Mouse (Mus musculus): Measurements from ENCODE around the gene Sorcs1. TPM values are rescaled to one million over a fixed set of nuclear protein-coding genes. Genes with fewer than 3 reads are reported as not detected.

Sorcs1 gene
- polyA plus RNA-seq, 1 experiment from 2014 or later: 14.4 TPM

GRCm38 (mm10) chr19:50597300-50597699, 81.1 kb downstream of the Sorcs1 start:
- no peak overlapping the region for H3K4me2 ChIP-seq (ENCODE audit: low read length)

GRCm38 (mm10) chr19:50586182-50586581, 92.3 kb downstream of the Sorcs1 start:
- 95% methylated on average over 5 of the region's 5 CpGs for WGBS
- Histone ChIP-seq H3K27ac (replicated peaks; ENCODE audit: low read depth, low read length) (no peak overlapping the region), H3K4me1 (ENCODE audit: control insufficient read depth, insufficient read depth, low read length) (no peaks in the 10 kb centered on the region), H3K9me3 (ENCODE audit: control insufficient read depth, low read length) (no peaks in the 10 kb centered on the region), H3K36me3 (ENCODE audit: control insufficient read depth, insufficient read depth, low read length) (no peaks in the 10 kb centered on the region), H3K4me3 (replicated peaks; ENCODE audit: low read depth, low read length) (no peak overlapping the region), H3K27me3 (ENCODE audit: control insufficient read depth, insufficient read depth, low read length) (no peaks in the 10 kb centered on the region), H3K9ac (replicated peaks; ENCODE audit: low read length) (no peak overlapping the region), H3K4me2 (ENCODE audit: low read length) (no peak overlapping the region)
- no peak for DNase-seq
- no peak for ATAC-seq (ENCODE audit: low FRiP score, low TSS enrichment)

More at GRCm38 (mm10) chr19:50597300-50597699, 81.1 kb downstream of the Sorcs1 start:
- H3K4me1 ChIP-seq (ENCODE audit: control insufficient read depth, insufficient read depth, low read length): no peaks in the 10 kb centered on the region
- 87% methylated on average over 4 of the region's 4 CpGs for WGBS
- H3K36me3 ChIP-seq (ENCODE audit: control insufficient read depth, insufficient read depth, low read length): no peaks in the 10 kb centered on the region
- DNase-seq (no peak), ATAC-seq (ENCODE audit: low FRiP score, low TSS enrichment) (no peak)
- no peak overlapping the region for H3K4me3 ChIP-seq (replicated peaks; ENCODE audit: low read depth, low read length)
- H3K27ac ChIP-seq (replicated peaks; ENCODE audit: low read depth, low read length): no peak overlapping the region
- H3K27me3 ChIP-seq (ENCODE audit: control insufficient read depth, insufficient read depth, low read length): no peaks in the 10 kb centered on the region
- no peaks in the 10 kb centered on the region for H3K9me3 ChIP-seq (ENCODE audit: control insufficient read depth, low read length)
- no peak overlapping the region for H3K9ac ChIP-seq (replicated peaks; ENCODE audit: low read length)

- H3K36me3 ChIP-seq (ENCODE audit: control insufficient read depth, insufficient read depth, low read length): no peaks in the 10 kb centered on the region
- no peak for ATAC-seq (ENCODE audit: low FRiP score, low TSS enrichment)
- H3K4me2 ChIP-seq (ENCODE audit: low read length): no peak overlapping the region
- no peaks in the 10 kb centered on the region for H3K9me3 ChIP-seq (ENCODE audit: control insufficient read depth, low read length)
- no peak overlapping the region for H3K9ac ChIP-seq (replicated peaks; ENCODE audit: low read length)
- no peaks in the 10 kb centered on the region for H3K27me3 ChIP-seq (ENCODE audit: control insufficient read depth, insufficient read depth, low read length)
- DNase-seq: no peak
- H3K4me1 ChIP-seq (ENCODE audit: control insufficient read depth, insufficient read depth, low read length): no peaks in the 10 kb centered on the region
- H3K4me3 ChIP-seq (replicated peaks; ENCODE audit: low read depth, low read length): no peak overlapping the region
- H3K27ac ChIP-seq (replicated peaks; ENCODE audit: low read depth, low read length): no peak overlapping the region
Measured at GRCm38 (mm10) chr19:50582952-50583351, 95.5 kb downstream of the Sorcs1 start.

GRCm38 (mm10) chr19:50569669-50570195, 108.7 kb downstream of the Sorcs1 start:
- ATAC-seq (ENCODE audit: low FRiP score, low TSS enrichment) (no peak; the same call in 1 of the 2 replicates), DNase-seq (peak; percentile 10)
- Histone ChIP-seq H3K4me2 (ENCODE audit: low read length) (no peak overlapping the region), H3K27me3 (ENCODE audit: control insufficient read depth, insufficient read depth, low read length) (no peaks in the 10 kb centered on the region), H3K4me1 (ENCODE audit: control insufficient read depth, insufficient read depth, low read length) (no peaks in the 10 kb centered on the region), H3K27ac (replicated peaks; ENCODE audit: low read depth, low read length) (no peak overlapping the region), H3K4me3 (replicated peaks; ENCODE audit: low read depth, low read length) (no peak overlapping the region), H3K9ac (replicated peaks; ENCODE audit: low read length) (no peak overlapping the region), H3K9me3 (ENCODE audit: control insufficient read depth, low read length) (no peaks in the 10 kb centered on the region), H3K36me3 (ENCODE audit: control insufficient read depth, insufficient read depth, low read length) (no peaks in the 10 kb centered on the region)
- whole genome bisulfite sequencing: 14% methylated on average over 1 of the region's 1 CpGs

- no peak overlapping the region for H3K27ac ChIP-seq (replicated peaks; ENCODE audit: low read depth, low read length)
- no peaks in the 10 kb centered on the region for H3K9me3 ChIP-seq (ENCODE audit: control insufficient read depth, low read length)
- no peak overlapping the region for H3K4me3 ChIP-seq (replicated peaks; ENCODE audit: low read depth, low read length)
- H3K4me2 ChIP-seq (ENCODE audit: low read length): no peak overlapping the region
- ATAC-seq (ENCODE audit: low FRiP score, low TSS enrichment): no peak
- H3K27me3 ChIP-seq (ENCODE audit: control insufficient read depth, insufficient read depth, low read length): no peaks in the 10 kb centered on the region
- H3K4me1 ChIP-seq (ENCODE audit: control insufficient read depth, insufficient read depth, low read length): no peaks in the 10 kb centered on the region
- no peak overlapping the region for H3K9ac ChIP-seq (replicated peaks; ENCODE audit: low read length)
- DNase-seq: no peak
- no peaks in the 10 kb centered on the region for H3K36me3 ChIP-seq (ENCODE audit: control insufficient read depth, insufficient read depth, low read length)
- WGBS: 92% methylated on average over 2 of the region's 2 CpGs
Measured at GRCm38 (mm10) chr19:50566306-50566705, 112.1 kb downstream of the Sorcs1 start.

- 16% methylated on average over 6 of the region's 6 CpGs for WGBS
- Histone ChIP-seq H3K27ac (replicated peaks; ENCODE audit: low read depth, low read length) (no peak overlapping the region), H3K4me3 (replicated peaks; ENCODE audit: low read depth, low read length) (no peak overlapping the region), H3K9ac (replicated peaks; ENCODE audit: low read length) (no peak overlapping the region), H3K4me2 (ENCODE audit: low read length) (no peak overlapping the region), H3K27me3 (ENCODE audit: control insufficient read depth, insufficient read depth, low read length) (no peaks in the 10 kb centered on the region), H3K9me3 (ENCODE audit: control insufficient read depth, low read length) (no peaks in the 10 kb centered on the region), H3K36me3 (ENCODE audit: control insufficient read depth, insufficient read depth, low read length) (no peaks in the 10 kb centered on the region), H3K4me1 (ENCODE audit: control insufficient read depth, insufficient read depth, low read length) (peaks cover 9% of the 10 kb centered on the region; the same call in 1 of the 2 replicates)
- ATAC-seq (ENCODE audit: low FRiP score, low TSS enrichment) (no peak), DNase-seq (no peak)
Measured at GRCm38 (mm10) chr19:50558771-50559170, 119.7 kb downstream of the Sorcs1 start.

GRCm38 (mm10) chr19:50534031-50534430, 144.4 kb downstream of the Sorcs1 start:
- H3K4me1 ChIP-seq (ENCODE audit: control insufficient read depth, insufficient read depth, low read length): no peaks in the 10 kb centered on the region
- DNase-seq: no peak
- H3K36me3 ChIP-seq (ENCODE audit: control insufficient read depth, insufficient read depth, low read length): no peaks in the 10 kb centered on the region
- 15% methylated on average over 5 of the region's 5 CpGs for WGBS
- H3K27me3 ChIP-seq (ENCODE audit: control insufficient read depth, insufficient read depth, low read length): no peaks in the 10 kb centered on the region
- no peak overlapping the region for H3K27ac ChIP-seq (replicated peaks; ENCODE audit: low read depth, low read length)
- no peak overlapping the region for H3K9ac ChIP-seq (replicated peaks; ENCODE audit: low read length)
- H3K4me3 ChIP-seq (replicated peaks; ENCODE audit: low read depth, low read length): no peak overlapping the region
- ATAC-seq (ENCODE audit: low FRiP score, low TSS enrichment): no peak
- no peaks in the 10 kb centered on the region for H3K9me3 ChIP-seq (ENCODE audit: control insufficient read depth, low read length)
- no peak overlapping the region for H3K4me2 ChIP-seq (ENCODE audit: low read length)

GRCm38 (mm10) chr19:50527835-50528234, 150.6 kb downstream of the Sorcs1 start:
- no peak overlapping the region for H3K9ac ChIP-seq (replicated peaks; ENCODE audit: low read length)
- WGBS: 84% methylated on average over 3 of the region's 3 CpGs

GRCm38 (mm10) chr19:50526094-50526493, 152.4 kb downstream of the Sorcs1 start:
- ATAC-seq (ENCODE audit: low FRiP score, low TSS enrichment) (no peak), DNase-seq (peak; percentile 33)
- H3K4me1 ChIP-seq (ENCODE audit: control insufficient read depth, insufficient read depth, low read length): no peaks in the 10 kb centered on the region
- no peaks in the 10 kb centered on the region for H3K27me3 ChIP-seq (ENCODE audit: control insufficient read depth, insufficient read depth, low read length)
- WGBS: 70% methylated on average over 8 of the region's 8 CpGs
- no peak overlapping the region for H3K4me2 ChIP-seq (ENCODE audit: low read length)
- no peak overlapping the region for H3K4me3 ChIP-seq (replicated peaks; ENCODE audit: low read depth, low read length)
- no peaks in the 10 kb centered on the region for H3K36me3 ChIP-seq (ENCODE audit: control insufficient read depth, insufficient read depth, low read length)
- H3K9me3 ChIP-seq (ENCODE audit: control insufficient read depth, low read length): no peaks in the 10 kb centered on the region
- no peak overlapping the region for H3K9ac ChIP-seq (replicated peaks; ENCODE audit: low read length)
- H3K27ac ChIP-seq (replicated peaks; ENCODE audit: low read depth, low read length): no peak overlapping the region

More at GRCm38 (mm10) chr19:50527835-50528234, 150.6 kb downstream of the Sorcs1 start:
- no peak overlapping the region for H3K4me3 ChIP-seq (replicated peaks; ENCODE audit: low read depth, low read length)
- no peaks in the 10 kb centered on the region for H3K36me3 ChIP-seq (ENCODE audit: control insufficient read depth, insufficient read depth, low read length)
- no peaks in the 10 kb centered on the region for H3K27me3 ChIP-seq (ENCODE audit: control insufficient read depth, insufficient read depth, low read length)
- no peak overlapping the region for H3K27ac ChIP-seq (replicated peaks; ENCODE audit: low read depth, low read length)
- no peak for ATAC-seq (ENCODE audit: low FRiP score, low TSS enrichment)
- no peak overlapping the region for H3K4me2 ChIP-seq (ENCODE audit: low read length)
- no peaks in the 10 kb centered on the region for H3K4me1 ChIP-seq (ENCODE audit: control insufficient read depth, insufficient read depth, low read length)
- no peak for DNase-seq
- no peaks in the 10 kb centered on the region for H3K9me3 ChIP-seq (ENCODE audit: control insufficient read depth, low read length)

Data from midbrain, embryonic 14.5 days (tissue).